Mouse (Mus musculus): ENCODE data around the gene Cradd. TPM values are rescaled to one million over a fixed set of nuclear protein-coding genes. Genes with fewer than 3 reads are reported as not detected.

Cradd gene
- 12.3 to 17.6 TPM (median 15.4 TPM) in 4 replicates for total RNA-seq (2023)

GRCm38 (mm10) chr10:95323393-95324277 is at the start of gene Cradd:
TSS of gene Cradd (minus strand) at chr10:95324133.

Other genes starting within 250 kb of the Cradd start
- 1.8 to 6.3 TPM (median 4.2 TPM) in 4 replicates for gene Socs2, start 93.0 kb upstream of the Cradd start, total RNA-seq (2023)
- gene Mrpl42, start 177.8 kb upstream of the Cradd start, total RNA-seq (2023), result 39.0 to 49.0 TPM (median 43.0 TPM) in 4 replicates
- 95.7 to 114 TPM (median 105 TPM) in 4 replicates for gene Ube2n, start 191.0 kb upstream of the Cradd start, total RNA-seq (2023)
- 15.6 to 18.2 TPM (median 17.3 TPM) in 4 replicates for gene Nudt4, start 240.0 kb upstream of the Cradd start, total RNA-seq (2023)